Mouse (Mus musculus): ENCODE measurements around the gene Spryd4.

- TF ChIP-seq CTCF (IDR thresholded peaks at IDR 0.05) (no peak), POLR2A (IDR thresholded peaks at IDR 0.05; ENCODE audit: insufficient read depth, low read depth, low read length) (no peak)
These were observed 42.2 kb upstream of the Spryd4 start, which contains the start of gene Apon for GRCm38 (mm10) chr10:128253677-128254255.
